Mouse (Mus musculus): Measurements from ENCODE around the gene Btg1-ps2. TPM values are rescaled to one million over a fixed set of nuclear protein-coding genes. Genes with fewer than 3 reads are reported as not detected.
"Not testable (repeated sequence)": the region's sequence is repeated elsewhere in the genome, so short reads cannot be mapped to it uniquely, and the experiment has no call there.

Gene Btg1-ps2
- not detected in 2 replicates for polyA plus RNA-seq (2012; ENCODE audit: insufficient read depth, insufficient read length, low replicate concordance, missing spikeins)

- H3K4me1 ChIP-seq (ENCODE audit: control insufficient read depth, insufficient read depth, low read length); H3K4me3 ChIP-seq (ENCODE audit: insufficient read depth, low read depth, low read length); H3K27ac ChIP-seq (ENCODE audit: insufficient read depth, low read depth, low read length): not testable (repeated sequence)
These were observed at the start of gene Btg1-ps2 for GRCm38 (mm10) chrX:38043014-38043413. Gene Btg1-ps2 (minus strand): TSS chrX:38043114.

- H3K4me3 ChIP-seq (ENCODE audit: insufficient read depth, low read depth, low read length), result no peak within 1 kb of the TSS
- 89% methylated on average over 9 of the region's 9 CpGs for WGBS
- no peak within 1 kb of the TSS for H3K27ac ChIP-seq (ENCODE audit: insufficient read depth, low read depth, low read length)
- H3K4me1 ChIP-seq (ENCODE audit: control insufficient read depth, insufficient read depth, low read length), result no peaks in the 10 kb centered on the region
- no peak for TF ChIP-seq CTCF (IDR thresholded peaks at IDR 0.05; ENCODE audit: insufficient read depth, low read depth, low read length)
- no peak for TF ChIP-seq POLR2A (IDR thresholded peaks at IDR 0.05; ENCODE audit: insufficient read depth, low read depth, low read length)
These were observed 42.1 kb upstream of the Btg1-ps2 start, which contains the start of gene Rhox11 for GRCm38 (mm10) chrX:38085041-38085440. Gene Rhox11 (minus strand): TSS chrX:38085141.

- Histone ChIP-seq H3K4me3 (ENCODE audit: insufficient read depth, low read depth, low read length) (no peak overlapping the region), H3K4me1 (ENCODE audit: control insufficient read depth, insufficient read depth, low read length) (no peaks in the 10 kb centered on the region), H3K27ac (ENCODE audit: insufficient read depth, low read depth, low read length) (no peak overlapping the region)
- 18% methylated on average over 12 of the region's 12 CpGs for WGBS
- no peak for TF ChIP-seq POLR2A (IDR thresholded peaks at IDR 0.05; ENCODE audit: insufficient read depth, low read depth, low read length)
- peak; percentile 38; the same call in 1 of the 2 replicates for TF ChIP-seq CTCF (IDR thresholded peaks at IDR 0.05; ENCODE audit: insufficient read depth, low read depth, low read length)
These were observed 41.3 kb upstream of the Btg1-ps2 start for GRCm38 (mm10) chrX:38084226-38084625.

GRCm38 (mm10) chrX:38066175-38066574 is 23.3 kb upstream of the Btg1-ps2 start, which contains the start of gene Rhox10:
Gene Rhox10 (plus strand): TSS chrX:38066475.
- 88% methylated on average over 11 of the region's 11 CpGs for WGBS

GRCm38 (mm10) chrX:38061544-38061943 is 18.6 kb upstream of the Btg1-ps2 start:
- no peaks in the 10 kb centered on the region for H3K4me1 ChIP-seq (ENCODE audit: control insufficient read depth, insufficient read depth, low read length)
- H3K27ac ChIP-seq (ENCODE audit: insufficient read depth, low read depth, low read length), result no peak overlapping the region
- WGBS, result 0% methylated on average over 1 of the region's 1 CpGs
- TF ChIP-seq CTCF (IDR thresholded peaks at IDR 0.05; ENCODE audit: insufficient read depth, low read depth, low read length) (no peak), POLR2A (IDR thresholded peaks at IDR 0.05; ENCODE audit: insufficient read depth, low read depth, low read length) (no peak)
- no peak overlapping the region for H3K4me3 ChIP-seq (ENCODE audit: insufficient read depth, low read depth, low read length)

More at GRCm38 (mm10) chrX:38066175-38066574, 23.3 kb upstream of the Btg1-ps2 start, which contains the start of gene Rhox10:
- Histone ChIP-seq H3K27ac (ENCODE audit: insufficient read depth, low read depth, low read length) (no peak within 1 kb of the TSS), H3K4me3 (ENCODE audit: insufficient read depth, low read depth, low read length) (no peak within 1 kb of the TSS), H3K4me1 (ENCODE audit: control insufficient read depth, insufficient read depth, low read length) (no peaks in the 10 kb centered on the region)
- TF ChIP-seq POLR2A (IDR thresholded peaks at IDR 0.05; ENCODE audit: insufficient read depth, low read depth, low read length) (no peak), CTCF (IDR thresholded peaks at IDR 0.05; ENCODE audit: insufficient read depth, low read depth, low read length) (no peak)

GRCm38 (mm10) chrX:38039666-38040065 is 3.2 kb downstream of the Btg1-ps2 start:
- no peaks in the 10 kb centered on the region for H3K4me1 ChIP-seq (ENCODE audit: control insufficient read depth, insufficient read depth, low read length)
- TF ChIP-seq POLR2A (IDR thresholded peaks at IDR 0.05; ENCODE audit: insufficient read depth, low read depth, low read length) (no peak), CTCF (IDR thresholded peaks at IDR 0.05; ENCODE audit: insufficient read depth, low read depth, low read length) (no peak)
- no peak overlapping the region for H3K4me3 ChIP-seq (ENCODE audit: insufficient read depth, low read depth, low read length)
- 92% methylated on average over 5 of the region's 5 CpGs for whole genome bisulfite sequencing
- H3K27ac ChIP-seq (ENCODE audit: insufficient read depth, low read depth, low read length), result no peak overlapping the region

- 41% methylated on average over 2 of the region's 2 CpGs for WGBS
- Histone ChIP-seq H3K4me1 (ENCODE audit: control insufficient read depth, insufficient read depth, low read length) (no peaks in the 10 kb centered on the region), H3K27ac (ENCODE audit: insufficient read depth, low read depth, low read length) (no peak overlapping the region), H3K4me3 (ENCODE audit: insufficient read depth, low read depth, low read length) (no peak overlapping the region)
- no peak for TF ChIP-seq POLR2A (IDR thresholded peaks at IDR 0.05; ENCODE audit: insufficient read depth, low read depth, low read length)
- no peak for TF ChIP-seq CTCF (IDR thresholded peaks at IDR 0.05; ENCODE audit: insufficient read depth, low read depth, low read length)
These were observed 9.1 kb downstream of the Btg1-ps2 start for GRCm38 (mm10) chrX:38033841-38034240.

- not testable (repeated sequence) for H3K4me3 ChIP-seq (ENCODE audit: insufficient read depth, low read depth, low read length); H3K4me1 ChIP-seq (ENCODE audit: control insufficient read depth, insufficient read depth, low read length); H3K27ac ChIP-seq (ENCODE audit: insufficient read depth, low read depth, low read length)
These were observed 24.3 kb downstream of the Btg1-ps2 start, which contains the start of gene Btg1-ps1 for GRCm38 (mm10) chrX:38018597-38018996. Gene Btg1-ps1 (minus strand): TSS chrX:38018815.

GRCm38 (mm10) chrX:38008756-38009155 is 34.2 kb downstream of the Btg1-ps2 start:
- Histone ChIP-seq H3K4me1 (ENCODE audit: control insufficient read depth, insufficient read depth, low read length) (no peaks in the 10 kb centered on the region), H3K4me3 (ENCODE audit: insufficient read depth, low read depth, low read length) (no peak overlapping the region), H3K27ac (ENCODE audit: insufficient read depth, low read depth, low read length) (no peak overlapping the region)
- 82% methylated on average over 2 of the region's 2 CpGs for WGBS
- TF ChIP-seq CTCF (IDR thresholded peaks at IDR 0.05; ENCODE audit: insufficient read depth, low read depth, low read length), result no peak
- TF ChIP-seq POLR2A (IDR thresholded peaks at IDR 0.05; ENCODE audit: insufficient read depth, low read depth, low read length), result no peak

Other genes starting within 250 kb of the Btg1-ps2 start
- not detected in 2 replicates for gene Rhox5, start 238.3 kb downstream of the Btg1-ps2 start, polyA plus RNA-seq (2012; ENCODE audit: insufficient read depth, insufficient read length, low replicate concordance, missing spikeins)
- gene Rhox6, start 216.2 kb downstream of the Btg1-ps2 start, polyA plus RNA-seq (2012; ENCODE audit: insufficient read depth, insufficient read length, low replicate concordance, missing spikeins), result not detected in 2 replicates
- not detected in 2 replicates for gene Rhox7a, start 211.4 kb downstream of the Btg1-ps2 start, polyA plus RNA-seq (2012; ENCODE audit: insufficient read depth, insufficient read length, low replicate concordance, missing spikeins)
- gene Rhox8, start 164.2 kb downstream of the Btg1-ps2 start, polyA plus RNA-seq (2012; ENCODE audit: insufficient read depth, insufficient read length, low replicate concordance, missing spikeins), result not detected in 2 replicates
- not detected in 2 replicates for gene Rhox7b, start 145.9 kb downstream of the Btg1-ps2 start, polyA plus RNA-seq (2012; ENCODE audit: insufficient read depth, insufficient read length, low replicate concordance, missing spikeins)
- gene Rhox9, start 141.3 kb downstream of the Btg1-ps2 start, polyA plus RNA-seq (2012; ENCODE audit: insufficient read depth, insufficient read length, low replicate concordance, missing spikeins), result not detected in 2 replicates
- gene Btg1-ps1, start 24.3 kb downstream of the Btg1-ps2 start, polyA plus RNA-seq (2012; ENCODE audit: insufficient read depth, insufficient read length, low replicate concordance, missing spikeins), result not detected in 2 replicates
- not detected in 2 replicates for gene Rhox10, start 23.4 kb upstream of the Btg1-ps2 start, polyA plus RNA-seq (2012; ENCODE audit: insufficient read depth, insufficient read length, low replicate concordance, missing spikeins)
- gene Rhox11, start 42.0 kb upstream of the Btg1-ps2 start, polyA plus RNA-seq (2012; ENCODE audit: insufficient read depth, insufficient read length, low replicate concordance, missing spikeins), result not detected in 2 replicates
- gene Rhox12, start 67.8 kb upstream of the Btg1-ps2 start, polyA plus RNA-seq (2012; ENCODE audit: insufficient read depth, insufficient read length, low replicate concordance, missing spikeins), result not detected in 2 replicates
- not detected in 2 replicates for gene Rhox13, start 78.1 kb upstream of the Btg1-ps2 start, polyA plus RNA-seq (2012; ENCODE audit: insufficient read depth, insufficient read length, low replicate concordance, missing spikeins)
- not detected in 2 replicates for gene Zbtb33, start 146.7 kb upstream of the Btg1-ps2 start, polyA plus RNA-seq (2012; ENCODE audit: insufficient read depth, insufficient read length, low replicate concordance, missing spikeins)
- not detected in 2 replicates for gene Tmem255a, start 209.3 kb upstream of the Btg1-ps2 start, polyA plus RNA-seq (2012; ENCODE audit: insufficient read depth, insufficient read length, low replicate concordance, missing spikeins)